Mouse (Mus musculus): ENCODE results near the gene Itprid2.

GRCm38 (mm10) chr2:79602306-79602705, 32.8 kb upstream of the Itprid2 start:
- TF ChIP-seq EP300 (IDR thresholded peaks at IDR 0.05; ENCODE audit: low read depth) = no peak
- TF ChIP-seq CTCF (IDR thresholded peaks at IDR 0.05; ENCODE audit: low read depth) = no peak
